Mouse (Mus musculus): ENCODE results near the gene Nodal. TPM values are rescaled to one million over a fixed set of nuclear protein-coding genes. Genes with fewer than 3 reads are reported as not detected.

Gene Nodal
- total and polyA plus RNA-seq, 3 experiments, result 0.04 to 0.10 TPM; not detected in 1

DNA sequence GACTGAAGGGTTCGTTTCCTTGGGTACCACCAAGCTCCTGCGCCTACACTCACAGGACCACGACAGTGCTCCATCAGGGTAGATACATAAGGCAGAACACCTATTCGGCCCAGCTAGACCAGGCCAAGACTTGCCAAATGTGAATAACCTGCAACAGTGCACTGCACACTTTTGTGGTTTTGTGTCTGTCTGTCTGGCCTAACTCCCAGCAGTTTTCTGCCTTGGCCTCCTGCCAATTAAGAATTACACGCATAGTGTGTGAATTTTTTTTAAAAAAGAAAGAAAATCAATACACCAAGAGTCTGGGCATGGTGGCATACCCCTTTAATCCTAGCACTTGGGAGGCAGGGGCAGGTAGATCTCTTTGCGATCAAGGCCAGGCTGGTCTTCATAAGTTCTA lies 10.2 kb downstream of the Nodal start:
- 82% methylated on average over 6 of the region's 6 CpGs for WGBS
- TF ChIP-seq CTCF (IDR thresholded peaks at IDR 0.05), result no peak
- Histone ChIP-seq H3K36me3 (ENCODE audit: control insufficient read depth, insufficient read depth, low read length) (no peaks in the 10 kb centered on the region; the same call in 1 of the 2 replicates), H3K4me3 (no peak overlapping the region), H3K79me2 (replicated peaks; ENCODE audit: control insufficient read depth, insufficient read depth, low read length) (no peaks in the 10 kb centered on the region), H3K27me3 (ENCODE audit: control insufficient read depth, insufficient read depth, low read length) (no peaks in the 10 kb centered on the region), H3K9ac (ENCODE audit: low read depth, low read length) (no peak overlapping the region), H3K4me1 (ENCODE audit: control insufficient read depth, insufficient read depth, low read length) (peaks cover 25% of the 10 kb centered on the region), H3K27ac (no peak overlapping the region)
- intact Hi-C loops (cut with DNase I), result loop anchor here (2.0 kb wide), 1 partner anchor 17 kb away; no protein-coding TSS in a partner anchor
- no peak for DNase-seq

GRCm38 (mm10) chr10:61428416-61428815 lies 10.6 kb downstream of the Nodal start:
- Histone ChIP-seq H3K27ac (no peak overlapping the region), H3K36me3 (ENCODE audit: control insufficient read depth, insufficient read depth, low read length) (no peaks in the 10 kb centered on the region; the same call in 1 of the 2 replicates), H3K4me3 (no peak overlapping the region), H3K27me3 (ENCODE audit: control insufficient read depth, insufficient read depth, low read length) (no peaks in the 10 kb centered on the region), H3K79me2 (replicated peaks; ENCODE audit: control insufficient read depth, insufficient read depth, low read length) (no peaks in the 10 kb centered on the region), H3K4me1 (ENCODE audit: control insufficient read depth, insufficient read depth, low read length) (peaks cover 25% of the 10 kb centered on the region), H3K9ac (ENCODE audit: low read depth, low read length) (no peak overlapping the region)
- 76% methylated on average over 4 of the region's 4 CpGs for WGBS
- intact Hi-C loops (cut with DNase I), result no loop called here
- TF ChIP-seq CTCF (IDR thresholded peaks at IDR 0.05) (no peak), POLR2A (IDR thresholded peaks at IDR 0.05; ENCODE audit: insufficient read depth, low read depth, low read length) (no peak)
- DNase-seq, result no peak

- TF ChIP-seq POLR2A (IDR thresholded peaks at IDR 0.05; ENCODE audit: insufficient read depth, low read depth, low read length) (no peak), CTCF (IDR thresholded peaks at IDR 0.05) (no peak), EP300 (IDR thresholded peaks at IDR 0.05; ENCODE audit: insufficient read depth, low read depth, low read length) (no peak)
- H3K79me2 ChIP-seq (replicated peaks; ENCODE audit: control insufficient read depth, insufficient read depth, low read length), result no peaks in the 10 kb centered on the region
- no peak overlapping the region for H3K27ac ChIP-seq
- peaks cover 24% of the 10 kb centered on the region for H3K4me1 ChIP-seq (ENCODE audit: control insufficient read depth, insufficient read depth, low read length)
- no peak overlapping the region for H3K9ac ChIP-seq (ENCODE audit: low read depth, low read length)
- intact Hi-C loops (cut with DNase I), result no loop called here
- H3K27me3 ChIP-seq (ENCODE audit: control insufficient read depth, insufficient read depth, low read length), result no peaks in the 10 kb centered on the region
- H3K4me3 ChIP-seq, result no peak overlapping the region
- WGBS, result 96% methylated on average over 5 of the region's 5 CpGs
- no peak for DNase-seq
- no peaks in the 10 kb centered on the region; the same call in 1 of the 2 replicates for H3K36me3 ChIP-seq (ENCODE audit: control insufficient read depth, insufficient read depth, low read length)
Measured at GRCm38 (mm10) chr10:61429043-61429442, 11.3 kb downstream of the Nodal start.

DNA sequence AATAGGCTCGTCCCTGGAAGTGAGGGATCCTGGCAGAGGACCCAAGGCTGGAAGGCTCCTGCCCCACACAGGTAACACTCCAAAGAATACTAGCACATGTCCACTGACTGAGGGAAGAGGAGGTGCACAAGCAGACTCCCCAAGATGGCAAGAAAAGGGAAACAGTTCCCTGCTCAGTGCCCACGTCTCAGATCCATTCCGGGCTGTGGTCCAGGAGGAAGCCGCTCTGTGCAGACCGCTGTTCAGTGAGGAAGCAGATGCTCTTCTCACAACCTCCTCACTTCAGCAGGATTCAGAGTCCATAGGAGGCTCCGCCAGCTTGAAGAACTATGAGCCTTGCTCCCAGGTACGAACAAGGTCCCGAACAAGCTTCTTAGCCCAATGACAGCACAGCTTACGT lies 13.6 kb downstream of the Nodal start:
- Histone ChIP-seq H3K4me1 (ENCODE audit: control insufficient read depth, insufficient read depth, low read length) (peaks cover 5% of the 10 kb centered on the region), H3K27ac (no peak overlapping the region), H3K27me3 (ENCODE audit: control insufficient read depth, insufficient read depth, low read length) (no peaks in the 10 kb centered on the region), H3K4me3 (no peak overlapping the region), H3K36me3 (ENCODE audit: control insufficient read depth, insufficient read depth, low read length) (no peaks in the 10 kb centered on the region; the same call in 1 of the 2 replicates), H3K79me2 (replicated peaks; ENCODE audit: control insufficient read depth, insufficient read depth, low read length) (no peaks in the 10 kb centered on the region), H3K9ac (ENCODE audit: low read depth, low read length) (no peak overlapping the region)
- no peak for DNase-seq
- 88% methylated on average over 9 of the region's 9 CpGs for WGBS
- TF ChIP-seq CTCF (IDR thresholded peaks at IDR 0.05) (no peak), POLR2A (IDR thresholded peaks at IDR 0.05; ENCODE audit: insufficient read depth, low read depth, low read length) (no peak), EP300 (IDR thresholded peaks at IDR 0.05; ENCODE audit: insufficient read depth, low read depth, low read length) (no peak)
- intact Hi-C loops (cut with DNase I), result no loop called here

DNA sequence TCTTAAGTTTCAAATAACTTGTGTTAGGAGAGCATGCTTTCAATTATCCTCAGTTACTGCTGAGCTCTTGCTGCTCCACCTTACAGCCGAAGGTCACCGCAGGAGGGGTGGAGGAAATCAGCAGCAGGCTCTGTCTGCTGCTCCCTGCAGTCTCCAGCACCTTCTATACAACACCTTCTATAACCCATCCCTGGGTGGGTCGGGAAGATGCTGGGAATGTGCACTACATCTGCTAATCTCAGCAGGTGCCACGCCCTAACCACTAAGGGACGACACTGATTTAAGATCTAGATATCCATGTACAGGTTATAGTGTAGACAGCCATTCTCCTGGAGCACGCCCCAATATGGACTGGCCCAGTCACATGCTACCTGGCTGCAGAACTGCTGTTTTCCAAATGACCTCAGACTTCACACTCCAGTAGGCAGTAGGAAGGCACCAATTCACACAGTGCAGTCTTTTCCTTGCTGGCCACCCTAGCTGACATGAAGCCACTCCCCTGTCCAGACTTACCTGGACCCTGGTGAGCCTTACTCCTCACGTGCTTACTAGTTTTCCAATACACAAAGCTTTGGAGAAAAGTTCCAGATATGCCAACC lies 22.5 kb downstream of the Nodal start:
- WGBS, result 88% methylated on average over 7 of the region's 7 CpGs
- no peak overlapping the region for H3K4me3 ChIP-seq

GRCm38 (mm10) chr10:61443456-61443855 lies 25.7 kb downstream of the Nodal start:
- TF ChIP-seq CTCF (IDR thresholded peaks at IDR 0.05) (no peak), EP300 (IDR thresholded peaks at IDR 0.05; ENCODE audit: insufficient read depth, low read depth, low read length) (no peak), POLR2A (IDR thresholded peaks at IDR 0.05; ENCODE audit: insufficient read depth, low read depth, low read length) (no peak)
- intact Hi-C loops (cut with DNase I), result no loop called here
- H3K4me3 ChIP-seq, result no peak overlapping the region
- H3K36me3 ChIP-seq (ENCODE audit: control insufficient read depth, insufficient read depth, low read length), result peaks cover 8% of the 10 kb centered on the region; the same call in 1 of the 2 replicates
- DNase-seq, result no peak
- no peaks in the 10 kb centered on the region for H3K27me3 ChIP-seq (ENCODE audit: control insufficient read depth, insufficient read depth, low read length)
- peaks cover 33% of the 10 kb centered on the region for H3K4me1 ChIP-seq (ENCODE audit: control insufficient read depth, insufficient read depth, low read length)
- H3K27ac ChIP-seq, result no peak overlapping the region
- H3K9ac ChIP-seq (ENCODE audit: low read depth, low read length), result no peak overlapping the region
- 51% methylated on average over 6 of the region's 6 CpGs for WGBS
- H3K79me2 ChIP-seq (replicated peaks; ENCODE audit: control insufficient read depth, insufficient read depth, low read length), result peaks cover 20% of the 10 kb centered on the region

More for the DNA sequence above, 22.5 kb downstream of the Nodal start:
- Histone ChIP-seq H3K27me3 (ENCODE audit: control insufficient read depth, insufficient read depth, low read length) (no peaks in the 10 kb centered on the region), H3K36me3 (ENCODE audit: control insufficient read depth, insufficient read depth, low read length) (peaks cover 4% of the 10 kb centered on the region; the same call in 1 of the 2 replicates), H3K79me2 (replicated peaks; ENCODE audit: control insufficient read depth, insufficient read depth, low read length) (peaks cover 15% of the 10 kb centered on the region; the same call in 1 of the 2 replicates), H3K4me1 (ENCODE audit: control insufficient read depth, insufficient read depth, low read length) (peaks cover 18% of the 10 kb centered on the region), H3K9ac (ENCODE audit: low read depth, low read length) (no peak overlapping the region), H3K27ac (no peak overlapping the region)
- intact Hi-C loops (cut with DNase I), result no loop called here
- no peak for DNase-seq
- TF ChIP-seq POLR2A (IDR thresholded peaks at IDR 0.05; ENCODE audit: insufficient read depth, low read depth, low read length) (no peak), CTCF (IDR thresholded peaks at IDR 0.05) (no peak), EP300 (IDR thresholded peaks at IDR 0.05; ENCODE audit: insufficient read depth, low read depth, low read length) (no peak)
